ENCODE assay signal across 34 mouse cellular contexts in the genomic region with DNA sequence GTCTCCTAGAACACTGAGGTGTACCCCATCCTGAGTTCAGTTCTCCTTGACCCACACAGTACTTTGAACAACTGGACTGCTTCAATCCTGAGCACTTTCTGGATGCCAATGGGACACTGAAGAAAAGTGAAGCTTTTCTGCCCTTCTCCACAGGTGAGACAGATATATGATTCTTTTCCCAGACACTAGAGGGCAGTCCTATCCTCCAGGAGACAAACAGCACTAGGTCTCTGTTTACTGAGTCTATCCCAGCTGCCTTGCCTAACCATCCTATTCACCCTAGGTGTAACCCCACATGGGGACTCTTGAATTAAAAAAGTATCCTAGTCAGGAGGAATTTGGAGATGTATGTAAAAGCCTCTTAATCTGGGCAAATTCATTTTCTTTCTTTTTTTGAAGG. TPM values are rescaled to one million over a fixed set of nuclear protein-coding genes. Genes with fewer than 3 reads are reported as not detected.
A peak's percentile ranks its signal among the peaks of the same experiment; 100 is the strongest.
DNase-seq lines count a peak whose midpoint lies in the region; ATAC-seq and TF ChIP-seq lines count a peak whose summit lies in the region.
"Had no signal": no experiment of that assay in that cellular context is flagged by ENCODE, and none has a peak within 500 bp of the region (broad histone marks: within the 10 kb centered on the region; RNA-seq: fewer than 3 reads in every experiment).

No protein-coding gene starts in this region.

- no peaks in the 10 kb centered on the region for H3K4me1 ChIP-seq in embryonic facial prominence, embryonic 14.5 days (ENCODE audit: control insufficient read depth, insufficient read depth, low read length)
- H3K4me1 ChIP-seq in embryonic facial prominence, embryonic 10.5 days, result no peaks in the 10 kb centered on the region
- H3K4me1 ChIP-seq: heart, embryonic 15.5 days; hindbrain, embryonic 13.5 days; limb, embryonic 15.5 days; midbrain, embryonic 10.5 days had no signal

- no peaks in the 10 kb centered on the region for H3K27me3 ChIP-seq in embryonic facial prominence, embryonic 14.5 days (replicated peaks; ENCODE audit: control insufficient read depth, insufficient read depth, low read length)
- no peaks in the 10 kb centered on the region for H3K27me3 ChIP-seq in embryonic facial prominence, embryonic 10.5 days (replicated peaks; ENCODE audit: low read depth, poor library complexity, severe bottlenecking)
- H3K27me3 ChIP-seq: heart, embryonic 15.5 days; hindbrain, embryonic 13.5 days; limb, embryonic 15.5 days had no signal

- no peaks in the 10 kb centered on the region for H3K36me3 ChIP-seq in embryonic facial prominence, embryonic 14.5 days (ENCODE audit: control insufficient read depth, insufficient read depth, low read length)
- no peaks in the 10 kb centered on the region for H3K36me3 ChIP-seq in embryonic facial prominence, embryonic 10.5 days (replicated peaks)
- H3K36me3 ChIP-seq: heart, embryonic 15.5 days; hindbrain, embryonic 13.5 days; limb, embryonic 15.5 days; midbrain, embryonic 10.5 days had no signal

- peak; percentile 1 for DNase-seq in embryonic facial prominence, embryonic 14.5 days (ENCODE audit: low spot score)
- DNase-seq in embryonic facial prominence, embryonic 10.5 days (ENCODE audit: low spot score), result no peak
- DNase-seq in layer of hippocampus, adult 2 months (ENCODE audit: low spot score in 2 of 2), result no peak
- no peak for DNase-seq in layer of hippocampus, adult 18-20 months (ENCODE audit: low spot score in 2 of 2)
- DNase-seq in 3T3-L1 (ENCODE audit: low read depth, low spot score) (peak; percentile 3), NIH3T3 (ENCODE audit: low read depth) (peak; percentile 18)
- DNase-seq in heart, adult 9 months (ENCODE audit: low spot score in 2 of 2), result no peak
- no peak for DNase-seq in urinary bladder, postnatal 10 days (ENCODE audit: low spot score)
- DNase-seq: adrenal gland, adult 2 months; B cell, adult 2 months; cerebellum, adult 11-12 months; cerebellum, postnatal 25 days; heart, postnatal 36 days; kidney, adult 8-10 months; left cerebral cortex, postnatal 4 days; right cerebral cortex, adult 18-20 months; right cerebral cortex, postnatal 4 days; thymus, postnatal 25 days had no signal

- no peak overlapping the region for H3K4me2 ChIP-seq in embryonic facial prominence, embryonic 14.5 days (ENCODE audit: low read depth, low read length)
- H3K4me2 ChIP-seq: heart, embryonic 15.5 days; hindbrain, embryonic 13.5 days; limb, embryonic 15.5 days had no signal

- H3K27ac ChIP-seq in embryonic facial prominence, embryonic 14.5 days (replicated peaks; ENCODE audit: low read depth, low read length), result no peak overlapping the region
- H3K27ac ChIP-seq in embryonic facial prominence, embryonic 10.5 days (replicated peaks), result no peak overlapping the region
- no peak overlapping the region for H3K27ac ChIP-seq in layer of hippocampus, adult 2 months
- H3K27ac ChIP-seq: heart, embryonic 15.5 days; hindbrain, embryonic 13.5 days; limb, embryonic 15.5 days; midbrain, embryonic 10.5 days had no signal

- 0 out of 2 replicates have a peak, but pooled peaks have one; percentile 14 for TF ChIP-seq CTCF in layer of hippocampus, adult 2 months (conservative IDR thresholded peaks at IDR 0.05)

- H3K9me3 ChIP-seq in embryonic facial prominence, embryonic 14.5 days (ENCODE audit: control insufficient read depth, low read length), result no peaks in the 10 kb centered on the region
- H3K9me3 ChIP-seq in embryonic facial prominence, embryonic 10.5 days, result 0 out of 2 replicates have a peak, but pooled peaks cover 3% of the 10 kb centered on the region
- H3K9me3 ChIP-seq: heart, embryonic 15.5 days; hindbrain, embryonic 13.5 days; limb, embryonic 15.5 days; midbrain, embryonic 10.5 days had no signal

- no peak overlapping the region for H3K4me3 ChIP-seq in embryonic facial prominence, embryonic 14.5 days (ENCODE audit: low read depth, low read length)
- H3K4me3 ChIP-seq in embryonic facial prominence, embryonic 10.5 days, result no peak overlapping the region
- H3K4me3 ChIP-seq in layer of hippocampus, adult 2 months, result no peak overlapping the region
- H3K4me3 ChIP-seq: heart, embryonic 15.5 days; hindbrain, embryonic 13.5 days; limb, embryonic 15.5 days; midbrain, embryonic 10.5 days had no signal

- no peak overlapping the region for H3K9ac ChIP-seq in embryonic facial prominence, embryonic 14.5 days (ENCODE audit: low read depth, low read length)
- H3K9ac ChIP-seq: heart, embryonic 15.5 days; hindbrain, embryonic 13.5 days; limb, embryonic 15.5 days had no signal

- ATAC-seq in embryonic facial prominence, embryonic 14.5 days (ENCODE audit: low read depth), result no peak

RNA-seq across cellular contexts. Expression of a gene that starts 18.0 kb away (rescaled TPM):
- 0.09 and 1.1 TPM in 2 replicates for polyA plus RNA-seq in embryonic facial prominence, embryonic 14.5 days (2014; fragmentation: Nextera tagmentation; extraction: Ambion mirVana)
- 0.05 TPM in 1 of 2 replicates, not detected in the other for polyA plus RNA-seq in embryonic facial prominence, embryonic 10.5 days (2016; fragmentation: Nextera tagmentation; extraction: Ambion mirVana)
- total RNA-seq in layer of hippocampus, adult 2 months (2021), result not detected
- total RNA-seq in layer of hippocampus, adult 18-20 months (2021), result not detected
- total RNA-seq: adrenal gland, adult 2 months; adrenal gland, postnatal 4 days; gastrocnemius, adult 18-20 months; gastrocnemius, postnatal 4 days; heart, adult 8-10 months; heart, postnatal 36 days; layer of hippocampus, postnatal 14 days; left cerebral cortex, adult 8-10 months; left cerebral cortex, postnatal 4 days had no signal
- polyA plus RNA-seq: adrenal gland, adult 2 months; embryonic facial prominence, embryonic 11.5 days; forebrain, embryonic 11.5 days; heart, embryonic 15.5 days; large intestine, adult 2 months; midbrain, embryonic 10.5 days; stomach, embryonic 14.5 days had no signal

RNA-seq across cellular contexts. Expression of a gene that starts 52.7 kb away (rescaled TPM):
- not detected in 2 replicates for polyA plus RNA-seq in embryonic facial prominence, embryonic 14.5 days (2014; fragmentation: Nextera tagmentation; extraction: Ambion mirVana)
- not detected in 2 replicates for polyA plus RNA-seq in embryonic facial prominence, embryonic 10.5 days (2016; fragmentation: Nextera tagmentation; extraction: Ambion mirVana)
- not detected for total RNA-seq in layer of hippocampus, adult 2 months (2021)
- total RNA-seq in layer of hippocampus, adult 18-20 months (2021), result not detected
- total RNA-seq: adrenal gland, adult 2 months; adrenal gland, postnatal 4 days; gastrocnemius, adult 18-20 months; gastrocnemius, postnatal 4 days; heart, adult 8-10 months; heart, postnatal 36 days; layer of hippocampus, postnatal 14 days; left cerebral cortex, adult 8-10 months; left cerebral cortex, postnatal 4 days; midbrain, postnatal 0 days had no signal
- polyA plus RNA-seq: adrenal gland, adult 2 months; embryonic facial prominence, embryonic 11.5 days; forebrain, embryonic 11.5 days; heart, embryonic 15.5 days; hindbrain, embryonic 13.5 days; large intestine, adult 2 months; limb, embryonic 15.5 days; midbrain, embryonic 10.5 days; midbrain, postnatal 0 days; neural tube, embryonic 14.5 days; stomach, embryonic 14.5 days had no signal

Comparison
In these comparisons a context has a peak if more than half of its experiments do, and no peak if none do; other contexts are left out.
1. DNase-seq: peak in embryonic facial prominence, embryonic 14.5 days (single experiment), 3T3-L1 (single experiment) and NIH3T3 (single experiment); none in embryonic facial prominence, embryonic 10.5 days (single experiment), layer of hippocampus, adult 2 months (0 of 2), layer of hippocampus, adult 18-20 months (0 of 2), heart, adult 9 months (0 of 2) and urinary bladder, postnatal 10 days (single experiment).